Mouse (Mus musculus): ENCODE results near the gene Unc5c. TPM values are rescaled to one million over a fixed set of nuclear protein-coding genes. Genes with fewer than 3 reads are reported as not detected.

The Unc5c gene
- polyA plus RNA-seq, 1 experiment from 2014 or later = 6.9 TPM

DNA sequence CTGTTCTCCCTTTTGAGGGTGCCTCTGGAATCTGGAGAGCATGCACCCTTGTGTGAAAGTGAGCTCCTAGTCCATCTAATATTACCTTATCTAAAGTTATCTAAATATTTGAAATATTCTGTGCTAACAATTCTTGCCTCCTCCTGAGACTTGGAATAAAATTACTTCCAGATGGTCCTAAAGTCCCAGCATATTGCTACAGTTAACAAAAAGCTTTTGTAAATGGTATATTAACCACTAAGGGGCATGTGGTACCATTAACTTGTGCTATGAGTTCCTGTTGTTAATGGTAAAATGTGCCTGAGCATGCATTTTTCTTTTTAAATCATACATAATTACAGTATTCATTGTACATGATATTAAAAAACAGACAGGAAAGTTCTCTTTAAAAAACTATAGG lies 63.7 kb downstream of the Unc5c start:
- H3K9me3 ChIP-seq = no peaks in the 10 kb centered on the region
- no peaks in the 10 kb centered on the region for H3K4me1 ChIP-seq
- no peak overlapping the region for H3K9ac ChIP-seq (replicated peaks)
- H3K27me3 ChIP-seq = no peaks in the 10 kb centered on the region
- no peak for ATAC-seq (replicated peaks)
- no peaks in the 10 kb centered on the region for H3K36me3 ChIP-seq
- no peak overlapping the region for H3K4me3 ChIP-seq
- H3K27ac ChIP-seq (replicated peaks) = no peak overlapping the region
- H3K4me2 ChIP-seq (replicated peaks) = no peak overlapping the region

DNA sequence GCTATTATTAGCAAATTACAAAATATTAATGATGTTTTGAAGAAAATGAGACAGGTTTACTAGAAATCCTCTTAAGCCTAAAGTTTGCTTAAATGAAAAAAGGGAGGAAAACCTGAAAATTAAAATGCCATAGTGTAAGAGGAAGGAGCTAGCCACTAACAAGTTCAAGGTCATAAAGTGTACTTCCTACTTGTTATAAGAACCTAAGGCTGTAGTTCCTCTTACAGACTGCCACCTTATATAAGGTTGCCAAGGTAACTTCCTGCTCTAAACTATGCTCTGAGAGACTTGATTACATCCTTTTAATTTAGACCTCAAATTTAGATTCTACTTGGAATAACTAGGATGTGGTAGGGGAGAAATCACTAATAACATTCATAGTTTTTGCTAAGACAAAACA lies 64.6 kb downstream of the Unc5c start:
- no peaks in the 10 kb centered on the region for H3K27me3 ChIP-seq
- ATAC-seq (replicated peaks) = no peak
- H3K4me3 ChIP-seq = no peak overlapping the region
- H3K4me1 ChIP-seq = no peaks in the 10 kb centered on the region
- no peak overlapping the region for H3K9ac ChIP-seq (replicated peaks)
- H3K9me3 ChIP-seq = no peaks in the 10 kb centered on the region
- no peak overlapping the region for H3K4me2 ChIP-seq (replicated peaks)
- no peak overlapping the region for H3K27ac ChIP-seq (replicated peaks)
- no peaks in the 10 kb centered on the region for H3K36me3 ChIP-seq

DNA sequence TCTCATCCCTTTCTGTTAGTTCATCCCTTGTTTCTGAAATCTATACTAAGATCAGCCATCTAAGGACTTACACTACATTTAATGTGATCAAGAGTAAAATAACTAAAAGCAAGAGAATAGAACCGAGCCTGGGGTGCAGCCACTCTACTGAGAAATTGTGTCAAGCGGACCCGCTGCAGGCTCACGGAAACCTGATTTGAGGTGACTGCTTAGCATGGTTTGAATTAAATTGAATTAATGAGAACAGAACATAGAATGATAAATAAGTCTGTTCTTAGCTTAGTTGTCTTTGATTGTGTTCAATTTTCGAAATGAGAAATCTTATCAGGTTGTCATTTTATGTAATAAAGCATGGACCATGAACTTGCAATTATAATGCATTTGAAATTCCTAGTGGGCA lies 68.8 kb downstream of the Unc5c start:
- no peak overlapping the region for H3K4me3 ChIP-seq
- 82% methylated on average over 5 of the region's 5 CpGs for WGBS
- ATAC-seq (replicated peaks) = no peak

DNA sequence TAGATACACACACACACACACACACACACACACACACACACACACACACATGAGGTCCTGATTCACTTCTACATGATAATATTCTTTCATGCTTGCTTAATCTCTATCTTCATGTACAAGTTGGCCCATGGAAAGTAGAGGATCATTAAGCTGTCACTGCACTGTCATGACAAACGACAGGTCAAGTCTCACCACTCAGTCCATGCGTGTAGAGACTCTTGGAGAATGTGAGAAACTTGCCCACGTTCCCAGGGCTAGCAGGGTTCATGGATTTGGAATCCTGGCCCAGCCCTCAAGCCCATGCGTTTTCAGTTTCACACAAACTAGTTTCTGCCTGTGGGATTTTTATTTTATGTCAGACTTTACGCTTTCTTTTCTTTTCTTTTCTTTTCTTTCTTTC lies 71.8 kb downstream of the Unc5c start:
- no peaks in the 10 kb centered on the region for H3K9me3 ChIP-seq
- no peak overlapping the region for H3K9ac ChIP-seq (replicated peaks)
- no peaks in the 10 kb centered on the region for H3K4me1 ChIP-seq
- WGBS = 81% methylated on average over 5 of the region's 5 CpGs
- no peak overlapping the region for H3K4me3 ChIP-seq
- no peak overlapping the region for H3K4me2 ChIP-seq (replicated peaks)
- ATAC-seq (replicated peaks) = no peak
- H3K36me3 ChIP-seq = no peaks in the 10 kb centered on the region
- no peaks in the 10 kb centered on the region for H3K27me3 ChIP-seq
- no peak overlapping the region for H3K27ac ChIP-seq (replicated peaks)

More for the DNA sequence above, 68.8 kb downstream of the Unc5c start:
- H3K9ac ChIP-seq (replicated peaks) = no peak overlapping the region
- H3K4me2 ChIP-seq (replicated peaks) = no peak overlapping the region
- H3K27me3 ChIP-seq = no peaks in the 10 kb centered on the region
- no peaks in the 10 kb centered on the region for H3K36me3 ChIP-seq
- no peak overlapping the region for H3K27ac ChIP-seq (replicated peaks)
- H3K4me1 ChIP-seq = no peaks in the 10 kb centered on the region
- no peaks in the 10 kb centered on the region for H3K9me3 ChIP-seq

DNA sequence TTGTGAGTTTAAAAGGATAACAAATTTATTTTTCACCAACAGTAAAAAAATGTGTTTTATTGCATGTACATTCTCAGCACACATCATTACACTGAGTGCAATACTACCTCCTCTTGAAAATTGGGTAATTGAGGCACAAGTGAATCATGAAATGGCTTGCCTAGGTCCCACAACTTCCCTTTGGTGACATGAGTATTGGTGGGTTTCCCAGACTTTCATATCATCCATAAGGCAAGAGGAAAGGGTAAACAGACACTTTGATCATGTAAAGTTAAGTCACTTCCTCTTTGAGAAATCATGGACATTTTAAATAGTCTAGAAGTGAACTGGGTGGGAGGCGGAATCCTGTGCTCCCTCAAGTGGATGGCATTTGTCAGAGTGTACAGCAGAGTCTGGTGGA lies 73.1 kb downstream of the Unc5c start:
- Histone ChIP-seq H3K9me3 (no peaks in the 10 kb centered on the region), H3K4me3 (no peak overlapping the region), H3K27ac (replicated peaks) (no peak overlapping the region), H3K4me2 (replicated peaks) (no peak overlapping the region), H3K27me3 (no peaks in the 10 kb centered on the region), H3K4me1 (no peaks in the 10 kb centered on the region), H3K9ac (replicated peaks) (no peak overlapping the region), H3K36me3 (no peaks in the 10 kb centered on the region)
- 95% methylated on average over 1 of the region's 1 CpGs for WGBS
- ATAC-seq (replicated peaks) = no peak

DNA sequence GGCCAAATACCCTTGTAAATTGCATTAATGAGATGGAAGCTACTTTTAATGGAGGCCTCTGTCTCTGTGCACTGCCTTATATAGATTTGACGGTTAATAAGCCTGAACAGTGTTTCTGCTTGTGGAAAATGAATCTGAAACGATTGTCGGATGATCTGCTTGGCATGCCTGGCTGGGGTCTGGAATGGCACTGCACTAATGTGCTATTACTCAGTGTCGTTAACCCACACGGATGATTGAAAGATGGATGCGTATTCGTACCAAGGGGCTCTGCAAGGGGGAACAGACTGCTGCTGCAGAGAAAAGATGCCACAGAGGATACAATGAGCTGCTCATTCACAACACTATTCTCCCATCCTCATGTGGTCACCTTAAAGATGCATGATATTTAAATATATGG lies 75.7 kb downstream of the Unc5c start:
- Histone ChIP-seq H3K9me3 (no peaks in the 10 kb centered on the region), H3K4me3 (no peak overlapping the region), H3K4me2 (replicated peaks) (no peak overlapping the region), H3K27me3 (no peaks in the 10 kb centered on the region), H3K27ac (replicated peaks) (no peak overlapping the region), H3K9ac (replicated peaks) (no peak overlapping the region), H3K4me1 (no peaks in the 10 kb centered on the region), H3K36me3 (no peaks in the 10 kb centered on the region)
- no peak for ATAC-seq (replicated peaks)
- WGBS = 43% methylated on average over 7 of the region's 7 CpGs

DNA sequence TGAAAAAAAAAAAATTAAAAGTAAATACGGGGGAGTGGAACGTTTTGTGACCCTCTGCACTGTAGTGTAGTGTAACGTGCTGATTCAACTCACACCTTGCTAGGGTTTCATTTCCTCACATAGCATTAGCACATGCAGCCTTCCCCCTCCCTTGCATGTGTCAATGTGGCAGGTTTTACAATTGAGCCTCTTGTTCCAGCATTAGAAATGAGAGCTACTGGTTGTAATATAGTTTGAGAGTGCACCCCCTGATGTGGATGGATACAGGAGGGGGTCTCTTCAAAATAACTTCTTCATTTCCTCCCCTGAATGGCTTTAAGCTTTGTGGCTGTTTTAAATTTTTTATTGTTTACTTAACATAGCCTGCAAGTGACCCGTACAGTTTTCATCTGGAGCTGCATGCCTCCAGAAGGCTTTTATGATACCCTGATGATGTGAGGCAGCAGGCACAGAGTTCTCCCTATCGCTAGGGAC lies 82.4 kb downstream of the Unc5c start:
- Histone ChIP-seq H3K27ac (replicated peaks) (no peak overlapping the region), H3K9me3 (no peaks in the 10 kb centered on the region), H3K4me3 (no peak overlapping the region), H3K9ac (replicated peaks) (no peak overlapping the region), H3K4me1 (no peaks in the 10 kb centered on the region), H3K27me3 (no peaks in the 10 kb centered on the region), H3K36me3 (no peaks in the 10 kb centered on the region), H3K4me2 (replicated peaks) (no peak overlapping the region)
- ATAC-seq (replicated peaks) = no peak
- 42% methylated on average over 5 of the region's 5 CpGs for WGBS

DNA sequence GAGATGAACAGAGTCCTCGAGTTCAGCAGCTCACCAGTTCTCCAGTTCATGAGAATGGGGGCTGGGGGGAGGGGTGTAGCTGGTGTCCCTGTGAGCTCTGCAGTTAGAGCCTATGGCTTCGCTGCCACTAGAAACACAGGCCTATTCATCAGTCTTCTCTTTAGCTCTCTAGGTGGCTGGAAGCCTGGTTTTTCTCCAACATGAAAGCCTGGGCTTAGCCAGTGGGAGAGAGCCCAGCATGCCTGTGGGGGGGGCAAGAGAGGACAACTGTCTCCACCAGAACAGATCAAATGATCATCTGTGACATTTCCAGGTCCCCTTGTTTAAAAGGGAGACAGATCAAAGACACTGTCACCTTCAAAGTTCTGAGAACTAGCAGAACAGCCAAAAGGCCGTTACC lies 84.6 kb downstream of the Unc5c start:
- H3K36me3 ChIP-seq = no peaks in the 10 kb centered on the region
- H3K9ac ChIP-seq (replicated peaks) = no peak overlapping the region
- 22% methylated on average over 3 of the region's 3 CpGs for WGBS
- ATAC-seq (replicated peaks) = 0 out of 2 replicates have a peak, but pooled peaks have one; percentile 16
- no peak overlapping the region for H3K27ac ChIP-seq (replicated peaks)
- no peaks in the 10 kb centered on the region for H3K9me3 ChIP-seq
- no peak overlapping the region for H3K4me3 ChIP-seq
- H3K4me2 ChIP-seq (replicated peaks) = no peak overlapping the region
- no peaks in the 10 kb centered on the region for H3K27me3 ChIP-seq
- H3K4me1 ChIP-seq = no peaks in the 10 kb centered on the region

DNA sequence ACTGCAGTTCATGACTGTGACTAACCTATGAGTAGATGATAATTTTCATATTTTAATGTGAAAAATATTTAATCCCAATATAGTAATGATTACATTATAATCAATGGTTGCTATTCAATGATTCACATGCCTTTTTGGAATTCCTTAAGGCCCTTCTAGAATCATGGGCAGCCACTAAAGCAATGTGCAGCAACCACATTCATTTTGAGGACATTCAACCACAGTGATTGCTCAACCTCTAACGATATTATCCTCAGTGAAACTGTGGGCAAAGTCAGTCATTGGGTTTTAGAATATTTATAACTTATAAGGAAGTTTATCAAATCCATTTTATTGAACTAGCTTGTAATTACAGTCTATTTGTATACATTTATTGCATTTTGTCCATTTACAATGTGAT lies 87.9 kb downstream of the Unc5c start:
- no peaks in the 10 kb centered on the region for H3K27me3 ChIP-seq
- H3K9ac ChIP-seq (replicated peaks) = no peak overlapping the region
- no peaks in the 10 kb centered on the region for H3K36me3 ChIP-seq
- WGBS = 96% methylated on average over 1 of the region's 1 CpGs
- no peaks in the 10 kb centered on the region for H3K9me3 ChIP-seq
- ATAC-seq (replicated peaks) = no peak
- H3K27ac ChIP-seq (replicated peaks) = no peak overlapping the region
- no peaks in the 10 kb centered on the region for H3K4me1 ChIP-seq
- no peak overlapping the region for H3K4me3 ChIP-seq
- no peak overlapping the region for H3K4me2 ChIP-seq (replicated peaks)

DNA sequence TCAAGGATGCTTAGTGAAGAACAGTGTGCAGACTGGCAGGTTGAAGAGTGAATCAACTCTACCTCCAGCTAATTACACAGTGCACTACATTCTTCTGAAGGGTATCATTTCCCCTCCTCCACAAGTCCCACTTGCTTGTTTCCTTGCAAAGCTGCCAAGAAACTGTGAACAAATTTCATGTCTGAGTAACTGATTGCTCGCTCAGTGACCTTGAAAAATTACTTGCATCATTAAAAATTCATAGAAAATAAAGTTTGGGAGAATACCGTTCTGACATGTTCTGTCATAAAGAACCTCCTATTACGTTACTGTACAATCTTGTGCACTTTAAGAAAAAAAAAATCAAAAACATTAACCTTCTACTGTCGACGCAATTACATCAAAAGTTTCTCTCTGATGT lies 92.1 kb downstream of the Unc5c start:
- Histone ChIP-seq H3K9ac (replicated peaks) (no peak overlapping the region), H3K4me1 (no peaks in the 10 kb centered on the region), H3K27me3 (no peaks in the 10 kb centered on the region), H3K9me3 (no peaks in the 10 kb centered on the region), H3K27ac (replicated peaks) (no peak overlapping the region), H3K4me3 (no peak overlapping the region), H3K4me2 (replicated peaks) (no peak overlapping the region), H3K36me3 (no peaks in the 10 kb centered on the region)
- 81% methylated on average over 5 of the region's 5 CpGs for WGBS
- no peak for ATAC-seq (replicated peaks)

DNA sequence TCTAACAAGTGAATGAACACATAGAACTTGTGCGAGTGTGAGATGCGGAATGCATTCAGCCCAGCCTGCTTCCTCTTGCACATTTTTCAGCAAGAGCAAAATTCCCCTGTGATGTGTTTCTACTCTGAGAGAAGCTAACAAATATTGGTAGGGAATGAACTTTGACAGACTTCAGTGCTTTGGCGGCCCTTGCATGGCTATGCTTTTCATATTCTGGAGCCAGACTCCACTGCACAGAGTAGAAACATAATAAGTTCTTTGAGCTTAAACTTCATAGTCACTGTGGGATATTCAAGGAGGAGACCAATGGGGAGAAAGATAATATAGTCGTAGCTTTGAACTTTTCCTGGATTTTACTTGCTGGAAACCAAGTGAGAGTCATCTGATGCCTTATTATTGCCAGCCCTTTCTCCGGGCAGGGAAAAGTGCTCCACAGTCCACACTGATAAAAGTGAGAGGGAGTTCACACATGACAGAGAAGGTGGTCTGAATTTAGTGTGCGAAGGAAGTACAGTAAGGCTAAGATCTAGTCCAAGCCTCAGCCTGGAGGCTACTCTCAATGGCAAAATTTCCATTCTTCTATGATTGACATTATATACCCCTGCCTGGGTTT lies 110.2 kb downstream of the Unc5c start:
- Histone ChIP-seq H3K27me3 (0 out of 2 replicates have a peak, but pooled peaks cover 10% of the 10 kb centered on the region), H3K9me3 (no peaks in the 10 kb centered on the region), H3K27ac (replicated peaks) (no peak overlapping the region), H3K4me3 (no peak overlapping the region), H3K36me3 (no peaks in the 10 kb centered on the region), H3K4me1 (no peaks in the 10 kb centered on the region), H3K9ac (replicated peaks) (no peak overlapping the region), H3K4me2 (replicated peaks) (no peak overlapping the region)
- ATAC-seq (replicated peaks) = no peak
- WGBS = 76% methylated on average over 6 of the region's 6 CpGs

DNA sequence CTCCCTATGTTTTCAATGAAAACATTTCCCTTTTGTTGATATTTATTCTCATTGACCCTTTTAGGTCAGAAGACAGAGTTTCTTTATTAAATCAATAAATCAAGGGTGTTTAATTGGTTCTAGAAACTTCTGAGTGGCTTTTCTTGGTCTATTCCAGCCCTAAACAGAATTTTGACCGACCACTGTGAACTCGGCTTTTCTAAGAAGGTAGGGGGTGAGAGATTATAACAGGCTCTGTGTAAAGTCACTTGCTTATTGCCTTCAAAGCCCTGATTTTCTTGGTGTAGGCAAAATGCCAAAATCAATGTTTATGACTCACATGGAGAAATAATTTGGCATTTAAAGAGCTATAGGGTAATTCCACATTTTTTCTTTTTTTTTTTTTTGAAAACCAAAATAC lies 112.4 kb downstream of the Unc5c start:
- no peaks in the 10 kb centered on the region for H3K9me3 ChIP-seq
- no peaks in the 10 kb centered on the region for H3K36me3 ChIP-seq
- no peak overlapping the region for H3K9ac ChIP-seq (replicated peaks)
- H3K4me1 ChIP-seq = no peaks in the 10 kb centered on the region
- no peak overlapping the region for H3K27ac ChIP-seq (replicated peaks)
- 0 out of 2 replicates have a peak, but pooled peaks cover 8% of the 10 kb centered on the region for H3K27me3 ChIP-seq
- ATAC-seq (replicated peaks) = no peak
- H3K4me2 ChIP-seq (replicated peaks) = no peak overlapping the region
- 34% methylated on average over 2 of the region's 2 CpGs for WGBS
- no peak overlapping the region for H3K4me3 ChIP-seq

DNA sequence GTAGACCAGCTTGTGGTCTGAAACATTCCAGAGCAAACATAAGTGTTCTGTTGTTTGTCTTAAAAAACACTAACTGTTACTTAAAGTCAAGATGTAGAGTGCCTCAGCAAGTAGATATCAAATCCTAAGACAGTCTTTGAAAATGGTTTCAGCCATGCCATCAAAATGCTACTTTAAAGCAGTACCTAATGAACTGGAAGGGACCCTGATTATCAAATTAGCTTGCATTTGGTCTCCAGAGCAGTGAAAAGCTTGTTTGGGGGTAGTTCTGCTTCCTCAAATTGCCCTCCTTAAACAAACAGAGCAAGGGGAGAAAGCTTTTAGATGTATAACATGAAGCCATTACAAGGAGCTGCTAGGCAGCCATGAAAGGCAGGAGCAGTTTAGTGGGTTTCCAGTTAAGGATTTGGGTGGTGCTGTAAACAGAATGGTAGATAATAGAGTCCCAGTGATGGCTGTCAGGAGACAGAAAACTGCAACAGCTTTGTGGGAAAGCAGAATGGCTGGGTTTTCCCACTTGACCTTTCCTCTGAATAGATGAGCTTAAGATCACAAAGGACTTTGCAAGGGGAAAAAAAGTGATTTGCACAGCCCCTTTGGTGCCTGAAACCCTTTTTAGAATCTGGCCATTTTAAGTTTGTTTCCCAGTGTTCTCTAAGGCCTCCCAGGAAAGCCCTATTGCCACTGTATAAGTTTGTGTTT lies 116.3 kb downstream of the Unc5c start:
- Histone ChIP-seq H3K27ac (replicated peaks) (no peak overlapping the region), H3K9ac (replicated peaks) (no peak overlapping the region), H3K36me3 (no peaks in the 10 kb centered on the region), H3K4me1 (no peaks in the 10 kb centered on the region), H3K27me3 (peaks cover 9% of the 10 kb centered on the region; the same call in 1 of the 2 replicates), H3K4me2 (replicated peaks) (no peak overlapping the region), H3K9me3 (no peaks in the 10 kb centered on the region), H3K4me3 (no peak overlapping the region)
- peak; percentile 67; the same call in 1 of the 2 replicates for ATAC-seq (replicated peaks)
